Mouse (Mus musculus): ENCODE data around the gene Pan3. TPM values are rescaled to one million over a fixed set of nuclear protein-coding genes. Genes with fewer than 3 reads are reported as not detected.
"Not testable (repeated sequence)": the region's sequence is repeated elsewhere in the genome, so short reads cannot be mapped to it uniquely, and the experiment has no call there.

Gene Pan3
- polyA plus RNA-seq, 1 experiment from 2014 or later, result 50.3 TPM

GRCm38 (mm10) chr5:147549016-147549755 lies 119.2 kb downstream of the Pan3 start:
- no peak overlapping the region for H3K27ac ChIP-seq
- no peaks in the 10 kb centered on the region for H3K4me1 ChIP-seq (replicated peaks)
- peaks cover 59% of the 10 kb centered on the region for H3K36me3 ChIP-seq
- no peaks in the 10 kb centered on the region for H3K27me3 ChIP-seq (ENCODE audit: insufficient read depth, poor library complexity, severe bottlenecking)
- WGBS, result 94% methylated on average over 12 of the region's 12 CpGs
- DNase-seq (ENCODE audit: low spot score), result no peak
- H3K4me3 ChIP-seq, result no peak overlapping the region
- H3K9me3 ChIP-seq, result no peaks in the 10 kb centered on the region

GRCm38 (mm10) chr5:147551879-147552627 lies 122.1 kb downstream of the Pan3 start:
- Histone ChIP-seq H3K27me3 (ENCODE audit: insufficient read depth, poor library complexity, severe bottlenecking) (no peaks in the 10 kb centered on the region), H3K9me3 (no peaks in the 10 kb centered on the region), H3K27ac (no peak overlapping the region), H3K4me1 (replicated peaks) (no peaks in the 10 kb centered on the region), H3K36me3 (peaks cover 33% of the 10 kb centered on the region), H3K4me3 (no peak overlapping the region)
- DNase-seq (ENCODE audit: low spot score), result no peak
- WGBS, result 85% methylated on average over 13 of the region's 13 CpGs

DNA sequence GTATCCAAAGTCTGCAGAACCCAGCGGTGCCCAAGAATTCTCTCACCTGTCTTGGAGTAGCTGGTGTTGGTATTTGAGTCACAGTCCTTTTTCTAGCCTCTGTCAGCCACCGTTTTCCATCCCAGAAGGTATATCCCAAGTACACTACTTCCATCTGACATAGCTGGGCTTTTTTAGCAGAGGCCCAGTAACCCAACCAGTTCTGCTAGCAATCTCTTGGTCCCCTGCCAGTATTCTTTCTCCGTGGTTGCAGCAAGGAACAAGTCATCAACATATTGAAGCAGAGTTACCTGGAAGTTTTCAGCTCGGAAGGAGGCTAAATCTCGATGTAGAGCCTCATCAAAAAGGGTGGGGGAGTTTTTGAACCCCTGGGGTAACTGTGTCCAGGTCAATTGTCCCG lies 127.7 kb downstream of the Pan3 start:
- H3K36me3 ChIP-seq; H3K4me1 ChIP-seq (replicated peaks); H3K27ac ChIP-seq; H3K27me3 ChIP-seq (ENCODE audit: insufficient read depth, poor library complexity, severe bottlenecking); H3K9me3 ChIP-seq; DNase-seq (ENCODE audit: low spot score); H3K4me3 ChIP-seq: not testable (repeated sequence)
- 79% methylated on average over 6 of the region's 6 CpGs for WGBS

- Histone ChIP-seq H3K27me3 (ENCODE audit: insufficient read depth, poor library complexity, severe bottlenecking) (no peaks in the 10 kb centered on the region), H3K4me3 (peak overlapping the region; percentile 22), H3K36me3 (no peaks in the 10 kb centered on the region), H3K9me3 (no peaks in the 10 kb centered on the region), H3K27ac (no peak overlapping the region), H3K4me1 (replicated peaks) (peaks cover 10% of the 10 kb centered on the region)
- DNase-seq (ENCODE audit: low spot score), result no peak
- 46% methylated on average over 18 of the region's 18 CpGs for WGBS
Observed at GRCm38 (mm10) chr5:147563511-147564139, 133.7 kb downstream of the Pan3 start.

GRCm38 (mm10) chr5:147564140-147564590 lies 134.2 kb downstream of the Pan3 start:
- peaks cover 10% of the 10 kb centered on the region for H3K4me1 ChIP-seq (replicated peaks)
- WGBS, result 25% methylated on average over 16 of the region's 16 CpGs
- H3K4me3 ChIP-seq, result peak overlapping the region; percentile 22
- no peaks in the 10 kb centered on the region for H3K36me3 ChIP-seq
- DNase-seq (ENCODE audit: low spot score), result no peak
- H3K27ac ChIP-seq, result no peak overlapping the region
- H3K27me3 ChIP-seq (ENCODE audit: insufficient read depth, poor library complexity, severe bottlenecking), result no peaks in the 10 kb centered on the region
- H3K9me3 ChIP-seq, result no peaks in the 10 kb centered on the region

DNA sequence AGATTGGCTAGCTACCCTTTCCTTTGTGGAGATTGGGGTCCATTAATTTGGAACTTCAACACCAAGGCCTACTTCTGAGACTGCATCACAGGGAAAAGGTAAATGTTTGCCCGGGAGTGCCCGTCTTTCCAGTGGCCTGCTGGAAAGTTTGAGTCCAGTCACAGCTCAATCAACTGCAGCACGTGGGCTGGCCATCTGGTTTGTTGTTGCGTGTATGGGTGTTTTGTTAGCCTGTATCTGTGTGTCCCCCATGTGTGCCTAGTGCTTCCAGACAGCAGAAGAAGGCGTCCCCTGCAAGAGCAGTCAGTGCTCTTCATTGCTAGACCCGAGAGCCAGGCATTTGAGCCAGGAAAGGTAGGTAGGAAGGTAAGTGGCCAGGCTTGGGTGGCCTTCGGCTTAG lies 135.5 kb downstream of the Pan3 start:
- WGBS, result 90% methylated on average over 7 of the region's 7 CpGs
- Histone ChIP-seq H3K27me3 (ENCODE audit: insufficient read depth, poor library complexity, severe bottlenecking) (no peaks in the 10 kb centered on the region), H3K9me3 (no peaks in the 10 kb centered on the region), H3K4me3 (no peak overlapping the region), H3K4me1 (replicated peaks) (peaks cover 10% of the 10 kb centered on the region), H3K27ac (no peak overlapping the region), H3K36me3 (no peaks in the 10 kb centered on the region)
- DNase-seq (ENCODE audit: low spot score), result no peak

GRCm38 (mm10) chr5:147566335-147566734 lies 136.4 kb downstream of the Pan3 start:
- H3K27ac ChIP-seq, result no peak overlapping the region
- no peak overlapping the region for H3K4me3 ChIP-seq
- H3K36me3 ChIP-seq, result no peaks in the 10 kb centered on the region
- H3K4me1 ChIP-seq (replicated peaks), result peaks cover 10% of the 10 kb centered on the region
- 69% methylated on average over 7 of the region's 7 CpGs for WGBS
- no peaks in the 10 kb centered on the region for H3K27me3 ChIP-seq (ENCODE audit: insufficient read depth, poor library complexity, severe bottlenecking)
- no peaks in the 10 kb centered on the region for H3K9me3 ChIP-seq
- DNase-seq (ENCODE audit: low spot score), result no peak

DNA sequence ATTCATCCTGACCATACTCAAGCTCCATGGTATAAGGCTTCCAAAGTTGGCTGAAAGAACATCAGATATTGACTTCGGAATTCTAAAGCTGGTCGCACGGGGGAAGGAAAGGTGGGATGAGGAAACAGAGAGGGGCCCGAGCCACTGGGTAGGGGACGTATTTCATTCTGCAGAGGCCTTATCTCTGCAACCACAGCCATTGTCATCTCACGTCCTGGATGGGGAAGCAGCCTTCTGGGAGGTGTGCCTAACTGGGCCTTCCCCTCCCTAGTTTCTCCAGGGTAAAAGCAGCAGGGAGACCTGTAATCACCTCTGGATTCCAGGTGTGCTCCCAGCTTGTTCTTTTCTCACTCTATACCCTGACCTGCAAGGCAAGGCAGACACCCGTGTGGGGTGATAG lies 142.7 kb downstream of the Pan3 start:
- DNase-seq (ENCODE audit: low spot score), result no peak
- H3K9me3 ChIP-seq, result no peaks in the 10 kb centered on the region
- H3K4me1 ChIP-seq (replicated peaks), result no peaks in the 10 kb centered on the region
- no peaks in the 10 kb centered on the region for H3K36me3 ChIP-seq
- H3K4me3 ChIP-seq, result no peak overlapping the region
- no peaks in the 10 kb centered on the region for H3K27me3 ChIP-seq (ENCODE audit: insufficient read depth, poor library complexity, severe bottlenecking)
- WGBS, result 88% methylated on average over 7 of the region's 7 CpGs
- H3K27ac ChIP-seq, result no peak overlapping the region

DNA sequence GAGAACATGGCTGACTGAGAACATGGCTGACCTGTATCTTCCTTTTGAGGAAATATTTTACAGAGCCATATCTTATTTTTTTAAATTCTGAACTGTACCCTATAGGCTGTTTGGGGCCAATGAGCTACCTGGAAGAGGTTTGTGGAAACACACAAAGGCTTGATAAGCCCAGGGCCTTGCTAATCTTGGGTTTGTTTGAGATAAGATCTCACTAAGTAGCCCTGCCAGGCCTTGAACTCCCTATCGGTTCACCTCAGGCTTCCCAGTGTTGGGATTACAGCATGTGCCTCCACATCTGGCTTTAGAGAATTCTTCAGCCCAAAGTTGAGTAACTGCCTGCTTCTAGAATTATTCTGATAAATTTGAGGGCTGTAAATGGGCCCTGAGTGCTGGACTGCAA lies 143.6 kb downstream of the Pan3 start:
- Histone ChIP-seq H3K36me3 (no peaks in the 10 kb centered on the region), H3K27me3 (ENCODE audit: insufficient read depth, poor library complexity, severe bottlenecking) (no peaks in the 10 kb centered on the region), H3K9me3 (no peaks in the 10 kb centered on the region), H3K4me3 (no peak overlapping the region), H3K27ac (no peak overlapping the region), H3K4me1 (replicated peaks) (no peaks in the 10 kb centered on the region)
- DNase-seq (ENCODE audit: low spot score), result no peak
- 89% methylated on average over 1 of the region's 1 CpGs for WGBS

GRCm38 (mm10) chr5:147574517-147574916 lies 144.6 kb downstream of the Pan3 start:
- Histone ChIP-seq H3K4me1 (replicated peaks) (no peaks in the 10 kb centered on the region), H3K36me3 (no peaks in the 10 kb centered on the region), H3K27ac (no peak overlapping the region), H3K4me3 (no peak overlapping the region), H3K27me3 (ENCODE audit: insufficient read depth, poor library complexity, severe bottlenecking) (no peaks in the 10 kb centered on the region), H3K9me3 (no peaks in the 10 kb centered on the region)
- WGBS, result 61% methylated on average over 8 of the region's 8 CpGs
- no peak for DNase-seq (ENCODE audit: low spot score)

DNA sequence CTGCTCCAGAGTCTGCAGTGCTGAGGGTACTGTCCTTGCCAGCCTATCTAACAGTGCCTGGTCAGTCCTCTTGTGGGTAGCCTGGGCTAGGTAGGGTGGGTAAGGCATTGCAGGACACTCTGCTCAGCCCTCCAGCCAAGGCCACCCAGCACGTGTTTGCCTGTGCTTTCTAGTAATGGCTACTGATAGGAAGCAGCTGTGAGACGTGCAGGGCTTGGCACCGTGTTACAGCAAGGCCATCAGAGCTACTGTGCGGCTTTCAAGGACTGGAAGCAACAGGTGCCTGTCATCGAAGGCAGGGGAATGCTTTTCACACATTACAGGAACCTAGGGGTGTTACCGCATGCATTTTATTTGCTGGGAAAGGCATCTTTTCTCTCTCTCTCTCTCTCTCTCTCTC lies 147.0 kb downstream of the Pan3 start:
- H3K4me3 ChIP-seq, result no peak overlapping the region
- no peak for DNase-seq (ENCODE audit: low spot score)
- WGBS, result 78% methylated on average over 6 of the region's 6 CpGs
- H3K27me3 ChIP-seq (ENCODE audit: insufficient read depth, poor library complexity, severe bottlenecking), result no peaks in the 10 kb centered on the region
- no peaks in the 10 kb centered on the region for H3K36me3 ChIP-seq
- no peaks in the 10 kb centered on the region for H3K9me3 ChIP-seq
- no peak overlapping the region for H3K27ac ChIP-seq
- no peaks in the 10 kb centered on the region for H3K4me1 ChIP-seq (replicated peaks)

DNA sequence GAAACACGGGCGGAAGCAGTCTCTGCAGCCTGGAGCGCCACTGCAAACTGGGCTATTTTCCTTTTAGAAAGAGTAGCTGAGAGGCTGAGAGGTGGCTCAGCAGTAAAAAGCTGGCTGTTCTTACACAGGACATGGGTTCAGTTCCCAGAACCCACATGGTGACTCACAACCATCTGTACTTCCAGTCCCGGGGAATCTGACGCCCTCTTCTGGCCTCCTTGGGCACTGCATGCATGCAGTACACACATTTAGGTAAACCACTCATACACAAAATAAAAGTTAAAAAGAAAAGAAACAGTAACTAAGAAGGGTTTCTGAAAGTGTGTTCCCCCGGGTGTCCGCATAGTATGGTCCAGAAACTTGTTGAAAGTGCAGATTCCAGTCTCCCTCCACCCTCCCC lies 149.2 kb downstream of the Pan3 start:
- H3K9me3 ChIP-seq, result no peaks in the 10 kb centered on the region
- no peaks in the 10 kb centered on the region for H3K36me3 ChIP-seq
- H3K4me1 ChIP-seq (replicated peaks), result no peaks in the 10 kb centered on the region
- DNase-seq (ENCODE audit: low spot score), result no peak
- WGBS, result 88% methylated on average over 7 of the region's 7 CpGs
- H3K27ac ChIP-seq, result no peak overlapping the region
- no peak overlapping the region for H3K4me3 ChIP-seq
- no peaks in the 10 kb centered on the region for H3K27me3 ChIP-seq (ENCODE audit: insufficient read depth, poor library complexity, severe bottlenecking)

DNA sequence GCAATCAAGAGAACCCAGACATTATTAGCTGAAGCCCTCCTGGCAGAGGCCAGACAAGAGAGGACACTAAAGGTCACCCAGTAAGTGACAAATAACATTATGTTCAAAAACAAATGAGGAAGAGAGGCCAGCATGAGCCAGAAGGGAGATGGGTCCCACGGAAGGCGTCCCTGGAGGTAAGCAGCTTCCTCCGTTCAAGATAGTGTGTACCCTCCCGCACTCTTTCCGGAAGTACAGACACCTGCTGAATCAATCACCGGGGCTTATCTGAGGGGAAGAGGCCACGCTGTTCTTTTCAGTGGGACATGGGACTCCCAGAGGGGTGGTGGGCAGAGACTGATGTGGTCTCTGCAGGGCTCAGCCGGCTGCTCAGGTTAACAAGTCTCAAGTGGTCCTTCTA lies 149.7 kb downstream of the Pan3 start:
- no peaks in the 10 kb centered on the region for H3K36me3 ChIP-seq
- no peaks in the 10 kb centered on the region for H3K27me3 ChIP-seq (ENCODE audit: insufficient read depth, poor library complexity, severe bottlenecking)
- no peaks in the 10 kb centered on the region for H3K4me1 ChIP-seq (replicated peaks)
- H3K27ac ChIP-seq, result no peak overlapping the region
- no peaks in the 10 kb centered on the region for H3K9me3 ChIP-seq
- 86% methylated on average over 8 of the region's 8 CpGs for WGBS
- no peak for DNase-seq (ENCODE audit: low spot score)
- H3K4me3 ChIP-seq, result no peak overlapping the region

All from hindbrain, embryonic 10.5 days (tissue).